Mouse (Mus musculus) midbrain, embryonic 12.5 days (tissue): ENCODE data around the gene Scfd2. TPM values are rescaled to one million over a fixed set of nuclear protein-coding genes. Genes with fewer than 3 reads are reported as not detected.

ENCODE experiments used
- ATAC-seq: fragments of 200-750 bp; cut with Nextera tagmentation; 2 replicates; pipeline ENCODE4 v1.8.0; 2017; ENCODE audit warnings: low read depth, moderate TSS enrichment, moderate library complexity; ENCODE audit not compliant: low FRiP score
- H3K27ac ChIP-seq: fragments of 300-500 bp; sonication (generic); replicated peaks from 2 replicates; pipeline ENCODE4 v1.5.1; 2016; ENCODE audit warnings: mild to moderate bottlenecking
- H3K27me3 ChIP-seq: fragments of 300-500 bp; sonication (generic); 2 replicates; pipeline ENCODE4 v1.6.1; 2016; ENCODE audit warnings: mild to moderate bottlenecking
- H3K36me3 ChIP-seq: fragments of 300-500 bp; sonication (generic); 2 replicates; pipeline ENCODE4 v1.6.1; 2016
- H3K4me1 ChIP-seq: fragments of 300-500 bp; sonication (generic); 2 replicates; pipeline ENCODE4 v1.6.1; 2016
- H3K4me2 ChIP-seq: fragments of 300-500 bp; sonication (generic); replicated peaks from 2 replicates; pipeline ENCODE4 v1.6.1; 2016; ENCODE audit warnings: mild to moderate bottlenecking, moderate library complexity
- H3K4me3 ChIP-seq: fragments of 300-500 bp; sonication (generic); 2 replicates; pipeline ENCODE4 v1.5.1; 2016; ENCODE audit warnings: mild to moderate bottlenecking
- H3K9ac ChIP-seq: fragments of 300-500 bp; sonication (generic); replicated peaks from 2 replicates; pipeline ENCODE4 v1.6.1; 2016; ENCODE audit warnings: mild to moderate bottlenecking, moderate library complexity
- H3K9me3 ChIP-seq: fragments of 300-500 bp; sonication (generic); 2 replicates; pipeline ENCODE4 v1.6.1; 2016; ENCODE audit warnings: mild to moderate bottlenecking
- WGBS: fragments of 180-500 bp; shearing (Covaris S2); methylation state at CpG from one replicate; pipeline ENCODE4 v1.1.7; 2016; 5-methylcytosine and 5-hydroxymethylcytosine counted together
- polyA plus RNA-seq: library from polyadenylated mRNA; unstranded; fragments of >200 nt; fragmentation: Nextera tagmentation; extraction: Ambion mirVana; gene quantifications from 2 replicates; pipeline ENCODE4 v1.2.1, GENCODE M21; 2016

Gene Scfd2
- polyA plus RNA-seq, 1 experiment from 2014 or later: 17.7 TPM

- 90% methylated on average over 2 of the region's 2 CpGs for WGBS
Measured at GRCm38 (mm10) chr5:74301443-74301842, 230.1 kb downstream of the Scfd2 start.

GRCm38 (mm10) chr5:74300931-74301330 is 230.6 kb downstream of the Scfd2 start:
- H3K4me2 ChIP-seq: no peak overlapping the region
- H3K9ac ChIP-seq: no peak overlapping the region
- H3K4me3 ChIP-seq: no peak overlapping the region
- no peaks in the 10 kb centered on the region for H3K4me1 ChIP-seq
- H3K27me3 ChIP-seq: no peaks in the 10 kb centered on the region
- ATAC-seq: no peak
- H3K27ac ChIP-seq: no peak overlapping the region
- no peaks in the 10 kb centered on the region for H3K9me3 ChIP-seq
- H3K36me3 ChIP-seq: no peaks in the 10 kb centered on the region
- WGBS: 61% methylated on average over 5 of the region's 5 CpGs

More at GRCm38 (mm10) chr5:74301443-74301842, 230.1 kb downstream of the Scfd2 start:
- Histone ChIP-seq H3K4me2 (no peak overlapping the region), H3K27me3 (no peaks in the 10 kb centered on the region), H3K9me3 (no peaks in the 10 kb centered on the region), H3K36me3 (no peaks in the 10 kb centered on the region), H3K4me1 (no peaks in the 10 kb centered on the region), H3K27ac (no peak overlapping the region), H3K9ac (no peak overlapping the region), H3K4me3 (no peak overlapping the region)
- ATAC-seq: no peak

GRCm38 (mm10) chr5:74300140-74300539 is 231.4 kb downstream of the Scfd2 start:
- H3K27ac ChIP-seq: no peak overlapping the region
- H3K4me2 ChIP-seq: no peak overlapping the region
- no peaks in the 10 kb centered on the region for H3K27me3 ChIP-seq
- ATAC-seq: no peak
- no peaks in the 10 kb centered on the region for H3K9me3 ChIP-seq
- H3K4me1 ChIP-seq: no peaks in the 10 kb centered on the region
- H3K36me3 ChIP-seq: no peaks in the 10 kb centered on the region
- no peak overlapping the region for H3K4me3 ChIP-seq
- H3K9ac ChIP-seq: no peak overlapping the region
- WGBS: 54% methylated on average over 4 of the region's 4 CpGs

- no peaks in the 10 kb centered on the region for H3K4me1 ChIP-seq
- H3K27me3 ChIP-seq: no peaks in the 10 kb centered on the region
- no peaks in the 10 kb centered on the region for H3K36me3 ChIP-seq
- no peak for ATAC-seq
- 87% methylated on average over 5 of the region's 5 CpGs for WGBS
- no peak overlapping the region for H3K4me3 ChIP-seq
- H3K4me2 ChIP-seq: no peak overlapping the region
- H3K27ac ChIP-seq: no peak overlapping the region
- no peak overlapping the region for H3K9ac ChIP-seq
- H3K9me3 ChIP-seq: no peaks in the 10 kb centered on the region
Measured at GRCm38 (mm10) chr5:74297113-74297512, 234.4 kb downstream of the Scfd2 start.

- no peaks in the 10 kb centered on the region for H3K9me3 ChIP-seq
- H3K9ac ChIP-seq: no peak overlapping the region
- no peak overlapping the region for H3K4me2 ChIP-seq
- no peak overlapping the region for H3K4me3 ChIP-seq
- no peak overlapping the region for H3K27ac ChIP-seq
- H3K27me3 ChIP-seq: no peaks in the 10 kb centered on the region
- H3K4me1 ChIP-seq: no peaks in the 10 kb centered on the region
- ATAC-seq: no peak
- H3K36me3 ChIP-seq: no peaks in the 10 kb centered on the region
- WGBS: 43% methylated on average over 5 of the region's 5 CpGs
Measured at GRCm38 (mm10) chr5:74296096-74296495, 235.5 kb downstream of the Scfd2 start.

- no peak overlapping the region for H3K27ac ChIP-seq
- no peak for ATAC-seq
- no peak overlapping the region for H3K9ac ChIP-seq
- no peaks in the 10 kb centered on the region for H3K4me1 ChIP-seq
- H3K4me3 ChIP-seq: no peak overlapping the region
- H3K9me3 ChIP-seq: no peaks in the 10 kb centered on the region
- H3K27me3 ChIP-seq: no peaks in the 10 kb centered on the region
- 73% methylated on average over 5 of the region's 5 CpGs for whole genome bisulfite sequencing
- no peaks in the 10 kb centered on the region for H3K36me3 ChIP-seq
- no peak overlapping the region for H3K4me2 ChIP-seq
Measured at GRCm38 (mm10) chr5:74293513-74293912, 238.0 kb downstream of the Scfd2 start.

GRCm38 (mm10) chr5:74292050-74292449 is 239.5 kb downstream of the Scfd2 start:
- no peak overlapping the region for H3K27ac ChIP-seq
- H3K4me3 ChIP-seq: no peak overlapping the region
- H3K9ac ChIP-seq: no peak overlapping the region; the same call in 1 of the 2 replicates
- no peak for ATAC-seq
- H3K4me2 ChIP-seq: no peak overlapping the region
- H3K9me3 ChIP-seq: no peaks in the 10 kb centered on the region
- no peaks in the 10 kb centered on the region for H3K36me3 ChIP-seq
- H3K27me3 ChIP-seq: no peaks in the 10 kb centered on the region
- 77% methylated on average over 2 of the region's 2 CpGs for WGBS
- no peaks in the 10 kb centered on the region for H3K4me1 ChIP-seq

- Histone ChIP-seq H3K27ac (no peak overlapping the region), H3K4me2 (no peak overlapping the region), H3K27me3 (no peaks in the 10 kb centered on the region), H3K4me1 (0 out of 2 replicates have a peak, but pooled peaks cover 3% of the 10 kb centered on the region), H3K4me3 (no peak overlapping the region), H3K9me3 (no peaks in the 10 kb centered on the region), H3K9ac (no peak overlapping the region), H3K36me3 (no peaks in the 10 kb centered on the region)
- WGBS: 85% methylated on average over 9 of the region's 9 CpGs
- 0 out of 2 replicates have a peak, but pooled peaks have one; percentile 27 for ATAC-seq
Measured at GRCm38 (mm10) chr5:74291575-74291974, 240.0 kb downstream of the Scfd2 start.

GRCm38 (mm10) chr5:74289957-74290356 is 241.6 kb downstream of the Scfd2 start:
- ATAC-seq: no peak
- 79% methylated on average over 6 of the region's 6 CpGs for WGBS
- Histone ChIP-seq H3K27me3 (no peaks in the 10 kb centered on the region), H3K9me3 (no peaks in the 10 kb centered on the region), H3K36me3 (no peaks in the 10 kb centered on the region), H3K9ac (no peak overlapping the region), H3K4me2 (no peak overlapping the region), H3K27ac (no peak overlapping the region), H3K4me3 (no peak overlapping the region), H3K4me1 (0 out of 2 replicates have a peak, but pooled peaks cover 3% of the 10 kb centered on the region)

- no peak overlapping the region for H3K27ac ChIP-seq
- 0 out of 2 replicates have a peak, but pooled peaks cover 3% of the 10 kb centered on the region for H3K4me1 ChIP-seq
- no peak overlapping the region for H3K4me3 ChIP-seq
- WGBS: 87% methylated on average over 2 of the region's 2 CpGs
- H3K4me2 ChIP-seq: no peak overlapping the region
- no peaks in the 10 kb centered on the region for H3K27me3 ChIP-seq
- H3K36me3 ChIP-seq: no peaks in the 10 kb centered on the region
- no peak for ATAC-seq
- no peaks in the 10 kb centered on the region for H3K9me3 ChIP-seq
- no peak overlapping the region for H3K9ac ChIP-seq
Measured at GRCm38 (mm10) chr5:74288206-74288605, 243.4 kb downstream of the Scfd2 start.

GRCm38 (mm10) chr5:74286301-74286700 is 245.3 kb downstream of the Scfd2 start:
- 81% methylated on average over 4 of the region's 4 CpGs for WGBS
- no peak for ATAC-seq
- Histone ChIP-seq H3K4me2 (no peak overlapping the region), H3K9me3 (no peaks in the 10 kb centered on the region), H3K9ac (no peak overlapping the region), H3K4me3 (no peak overlapping the region), H3K27me3 (no peaks in the 10 kb centered on the region), H3K36me3 (no peaks in the 10 kb centered on the region), H3K27ac (no peak overlapping the region), H3K4me1 (0 out of 2 replicates have a peak, but pooled peaks cover 3% of the 10 kb centered on the region)

- 70% methylated on average over 7 of the region's 7 CpGs for WGBS
- no peaks in the 10 kb centered on the region for H3K27me3 ChIP-seq
- H3K4me1 ChIP-seq: 0 out of 2 replicates have a peak, but pooled peaks cover 3% of the 10 kb centered on the region
- H3K36me3 ChIP-seq: no peaks in the 10 kb centered on the region
- ATAC-seq: no peak
- H3K4me2 ChIP-seq: no peak overlapping the region
- H3K4me3 ChIP-seq: no peak overlapping the region
- H3K9me3 ChIP-seq: no peaks in the 10 kb centered on the region
- H3K27ac ChIP-seq: no peak overlapping the region
- H3K9ac ChIP-seq: no peak overlapping the region
Measured at GRCm38 (mm10) chr5:74285764-74286163, 245.8 kb downstream of the Scfd2 start.

- no peak overlapping the region for H3K9ac ChIP-seq
- no peak overlapping the region for H3K4me2 ChIP-seq
- H3K36me3 ChIP-seq: no peaks in the 10 kb centered on the region
- 0 out of 2 replicates have a peak, but pooled peaks cover 3% of the 10 kb centered on the region for H3K4me1 ChIP-seq
- 70% methylated on average over 2 of the region's 2 CpGs for WGBS
- no peaks in the 10 kb centered on the region for H3K27me3 ChIP-seq
- no peaks in the 10 kb centered on the region for H3K9me3 ChIP-seq
- no peak overlapping the region for H3K4me3 ChIP-seq
- no peak overlapping the region for H3K27ac ChIP-seq
- ATAC-seq: no peak
Measured at GRCm38 (mm10) chr5:74285289-74285688, 246.3 kb downstream of the Scfd2 start.
